Mouse (Mus musculus) limb, embryonic 13.5 days (tissue): ENCODE measurements around the gene Prkab1. TPM values are rescaled to one million over a fixed set of nuclear protein-coding genes. Genes with fewer than 3 reads are reported as not detected.

Experiments used
- ATAC-seq: fragments of 200-750 bp; cut with Nextera tagmentation; 2 replicates; pipeline ENCODE4 v1.8.0; 2017; ENCODE audit warnings: low read depth, moderate number of reproducible peaks, moderate TSS enrichment; ENCODE audit not compliant: low FRiP score
- H3K27ac ChIP-seq: fragments of 300-500 bp; sonication (generic); 2 replicates; pipeline ENCODE4 v1.5.1; 2015; ENCODE audit warnings: inconsistent platforms, mild to moderate bottlenecking, moderate library complexity
- H3K27me3 ChIP-seq: fragments of 300-500 bp; sonication (generic); 2 replicates; pipeline ENCODE4 v1.6.1; 2015; ENCODE audit warnings: mild to moderate bottlenecking, inconsistent platforms
- H3K36me3 ChIP-seq: fragments of 300-500 bp; sonication (generic); 2 replicates; pipeline ENCODE4 v1.6.1; 2015; ENCODE audit warnings: inconsistent platforms, mild to moderate bottlenecking, moderate library complexity
- H3K4me1 ChIP-seq: fragments of 300-500 bp; sonication (generic); 2 replicates; pipeline ENCODE4 v1.6.1; 2015; ENCODE audit warnings: inconsistent platforms
- H3K4me2 ChIP-seq: fragments of 300-500 bp; sonication (generic); replicated peaks from 2 replicates; pipeline ENCODE4 v1.6.1; 2015; ENCODE audit warnings: inconsistent platforms, mild to moderate bottlenecking, moderate library complexity
- H3K4me3 ChIP-seq: fragments of 300-500 bp; sonication (generic); 2 replicates; pipeline ENCODE4 v1.5.1; 2015; ENCODE audit warnings: moderate library complexity, mild to moderate bottlenecking, inconsistent platforms
- H3K9ac ChIP-seq: fragments of 300-500 bp; sonication (generic); 2 replicates; pipeline ENCODE4 v1.6.1; 2015; ENCODE audit warnings: mild to moderate bottlenecking, inconsistent platforms
- H3K9me3 ChIP-seq: fragments of 300-500 bp; sonication (generic); 2 replicates; pipeline ENCODE4 v1.6.1; 2016; ENCODE audit warnings: inconsistent platforms
- WGBS: fragments of 180-500 bp; shearing (Covaris S2); methylation state at CpG from one replicate; pipeline ENCODE4 v1.1.7; 2015; 5-methylcytosine and 5-hydroxymethylcytosine counted together
- polyA plus RNA-seq: library from polyadenylated mRNA; unstranded; fragments of >200 nt; fragmentation: Nextera tagmentation; extraction: Ambion mirVana; gene quantifications from 2 replicates; pipeline ENCODE4 v1.2.1, GENCODE M21; 2015

The Prkab1 gene
- polyA plus RNA-seq, 1 experiment from 2014 or later = 69.9 TPM

- ATAC-seq = no peak
- H3K4me3 ChIP-seq = 0 out of 2 replicates have a peak overlapping the region, but pooled peaks have one; percentile 3
- H3K27me3 ChIP-seq = peaks cover 11% of the 10 kb centered on the region
- H3K4me1 ChIP-seq = no peaks in the 10 kb centered on the region
- 0 out of 2 replicates have a peak overlapping the region, but pooled peaks have one; percentile 25 for H3K9ac ChIP-seq
- no peaks in the 10 kb centered on the region for H3K9me3 ChIP-seq
- peak overlapping the region; percentile 48 for H3K4me2 ChIP-seq
- no peaks in the 10 kb centered on the region for H3K36me3 ChIP-seq
- H3K27ac ChIP-seq = no peak overlapping the region
- 7% methylated on average over 19 of the region's 19 CpGs for WGBS
Observed at GRCm38 (mm10) chr5:116030566-116031189, 6.4 kb upstream of the Prkab1 start.

GRCm38 (mm10) chr5:116029071-116029470, 4.8 kb upstream of the Prkab1 start:
- H3K36me3 ChIP-seq = no peaks in the 10 kb centered on the region
- H3K9me3 ChIP-seq = no peaks in the 10 kb centered on the region
- H3K4me2 ChIP-seq = no peak overlapping the region
- H3K27me3 ChIP-seq = peaks cover 11% of the 10 kb centered on the region
- 0 out of 2 replicates have a peak overlapping the region, but pooled peaks have one; percentile 14 for H3K9ac ChIP-seq
- H3K27ac ChIP-seq = no peak overlapping the region
- WGBS = 66% methylated on average over 7 of the region's 7 CpGs
- H3K4me3 ChIP-seq = no peak overlapping the region
- no peak for ATAC-seq
- H3K4me1 ChIP-seq = no peaks in the 10 kb centered on the region

- Histone ChIP-seq H3K4me3 (no peak overlapping the region), H3K27ac (no peak overlapping the region), H3K9me3 (no peaks in the 10 kb centered on the region), H3K36me3 (peaks cover 9% of the 10 kb centered on the region), H3K4me2 (no peak overlapping the region), H3K4me1 (peaks cover 19% of the 10 kb centered on the region), H3K9ac (no peak overlapping the region), H3K27me3 (peaks cover 11% of the 10 kb centered on the region)
- 92% methylated on average over 14 of the region's 14 CpGs for WGBS
- ATAC-seq = no peak
Observed at GRCm38 (mm10) chr5:116026561-116026960, 2.3 kb upstream of the Prkab1 start.

DNA sequence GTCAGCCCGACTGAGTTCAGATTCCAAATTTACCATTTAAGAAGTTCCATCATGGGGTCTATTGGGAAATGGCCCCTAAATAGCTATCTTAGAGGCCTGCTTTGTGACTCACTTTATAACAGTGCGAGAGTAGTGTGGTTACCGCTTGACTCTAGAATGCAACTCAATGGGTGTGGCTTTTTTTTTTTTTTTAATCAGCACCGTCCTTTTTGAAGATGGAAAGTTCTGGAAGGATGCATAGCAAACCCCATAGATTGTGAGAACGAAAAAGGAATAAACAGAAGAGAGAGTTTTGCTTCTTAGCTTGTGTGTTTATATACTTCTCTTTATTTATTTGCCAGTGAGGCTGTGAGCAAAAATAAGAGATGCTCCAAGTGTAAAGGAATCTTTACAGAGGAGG, 1.8 kb upstream of the Prkab1 start:
- H3K4me1 ChIP-seq = peaks cover 19% of the 10 kb centered on the region
- no peak overlapping the region for H3K9ac ChIP-seq
- ATAC-seq = no peak
- H3K9me3 ChIP-seq = no peaks in the 10 kb centered on the region
- peaks cover 11% of the 10 kb centered on the region for H3K27me3 ChIP-seq
- 91% methylated on average over 5 of the region's 5 CpGs for WGBS
- no peak overlapping the region for H3K4me3 ChIP-seq
- H3K27ac ChIP-seq = no peak overlapping the region
- peaks cover 14% of the 10 kb centered on the region for H3K36me3 ChIP-seq
- no peak overlapping the region for H3K4me2 ChIP-seq

GRCm38 (mm10) chr5:116023821-116024284, 455 bp downstream of the Prkab1 start:
- H3K27ac ChIP-seq = peak overlapping the region; percentile 87
- H3K9ac ChIP-seq = peak overlapping the region; percentile 89
- H3K27me3 ChIP-seq = no peaks in the 10 kb centered on the region
- H3K4me1 ChIP-seq = peaks cover 19% of the 10 kb centered on the region
- peak; percentile 64 for ATAC-seq
- H3K4me3 ChIP-seq = peak overlapping the region; percentile 84
- peaks cover 37% of the 10 kb centered on the region for H3K36me3 ChIP-seq
- WGBS = under 1% methylated on average over 28 of the region's 28 CpGs
- H3K9me3 ChIP-seq = no peaks in the 10 kb centered on the region
- peak overlapping the region; percentile 84 for H3K4me2 ChIP-seq

DNA sequence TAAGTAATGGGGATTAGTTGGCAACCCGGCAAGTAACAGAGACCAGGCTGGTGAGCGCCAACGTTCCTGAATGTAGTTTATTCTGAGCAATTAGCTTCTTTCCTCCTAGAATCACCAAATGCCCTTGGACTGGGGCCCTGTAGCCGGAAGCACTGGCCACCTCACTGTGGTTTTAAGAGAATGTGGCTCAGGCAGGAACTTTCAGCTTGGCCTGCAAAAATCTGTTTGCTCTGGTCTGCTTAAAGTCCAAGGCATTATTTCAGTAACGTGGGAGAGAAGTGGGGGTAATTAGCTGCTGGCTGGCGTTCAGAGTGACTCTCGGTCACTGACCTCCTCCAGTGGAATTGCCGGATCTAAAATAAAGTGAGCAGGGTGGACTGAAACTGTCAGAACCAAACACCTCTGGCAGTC, 1.1 kb downstream of the Prkab1 start:
- peak overlapping the region; percentile 84 for H3K4me3 ChIP-seq
- H3K27ac ChIP-seq = peak overlapping the region; percentile 87; the same call in 1 of the 2 replicates
- H3K27me3 ChIP-seq = no peaks in the 10 kb centered on the region
- no peaks in the 10 kb centered on the region for H3K9me3 ChIP-seq
- peak overlapping the region; percentile 89 for H3K9ac ChIP-seq
- H3K4me2 ChIP-seq = peak overlapping the region; percentile 84
- WGBS = 11% methylated on average over 8 of the region's 8 CpGs
- H3K36me3 ChIP-seq = peaks cover 43% of the 10 kb centered on the region
- ATAC-seq = no peak
- peaks cover 19% of the 10 kb centered on the region for H3K4me1 ChIP-seq

- no peak overlapping the region for H3K27ac ChIP-seq
Observed at GRCm38 (mm10) chr5:116022658-116023200, 1.6 kb downstream of the Prkab1 start.

GRCm38 (mm10) chr5:116022131-116022530, 2.2 kb downstream of the Prkab1 start:
- Histone ChIP-seq H3K9ac (peak overlapping the region; percentile 13; the same call in 1 of the 2 replicates), H3K27ac (no peak overlapping the region), H3K9me3 (no peaks in the 10 kb centered on the region), H3K4me3 (peak overlapping the region; percentile 84), H3K4me2 (peak overlapping the region; percentile 84), H3K4me1 (peaks cover 19% of the 10 kb centered on the region), H3K36me3 (peaks cover 54% of the 10 kb centered on the region), H3K27me3 (no peaks in the 10 kb centered on the region)
- 92% methylated on average over 12 of the region's 12 CpGs for WGBS
- ATAC-seq = no peak

More at GRCm38 (mm10) chr5:116022658-116023200, 1.6 kb downstream of the Prkab1 start:
- H3K36me3 ChIP-seq = peaks cover 48% of the 10 kb centered on the region
- ATAC-seq = no peak
- peaks cover 19% of the 10 kb centered on the region for H3K4me1 ChIP-seq
- no peaks in the 10 kb centered on the region for H3K27me3 ChIP-seq
- peak overlapping the region; percentile 84 for H3K4me3 ChIP-seq
- 84% methylated on average over 7 of the region's 7 CpGs for WGBS
- no peaks in the 10 kb centered on the region for H3K9me3 ChIP-seq
- H3K9ac ChIP-seq = peak overlapping the region; percentile 89
- peak overlapping the region; percentile 84 for H3K4me2 ChIP-seq

DNA sequence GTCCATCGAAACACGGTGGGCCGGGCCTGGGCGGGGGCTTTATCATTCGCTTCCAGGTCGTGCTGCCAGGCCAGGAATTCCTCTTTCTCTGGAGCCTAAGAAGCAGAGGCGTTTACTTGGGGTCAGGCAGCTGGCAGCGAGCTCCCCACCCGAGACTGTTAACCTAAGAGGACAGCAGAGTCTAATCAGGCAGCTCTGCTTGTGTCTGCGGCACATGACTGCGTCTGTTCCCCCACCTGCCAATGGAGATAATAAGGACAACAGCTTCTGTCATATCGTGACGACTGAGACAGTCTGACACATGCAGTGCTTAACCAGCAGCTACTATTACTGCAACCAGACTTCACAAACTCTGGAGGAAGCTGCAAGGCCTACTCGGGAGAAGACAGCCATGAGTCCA, 2.8 kb downstream of the Prkab1 start:
- Histone ChIP-seq H3K27me3 (no peaks in the 10 kb centered on the region), H3K4me2 (no peak overlapping the region), H3K27ac (no peak overlapping the region), H3K4me1 (peaks cover 19% of the 10 kb centered on the region), H3K36me3 (peaks cover 60% of the 10 kb centered on the region), H3K9me3 (no peaks in the 10 kb centered on the region), H3K9ac (no peak overlapping the region), H3K4me3 (no peak overlapping the region)
- ATAC-seq = no peak
- 84% methylated on average over 14 of the region's 14 CpGs for WGBS

DNA sequence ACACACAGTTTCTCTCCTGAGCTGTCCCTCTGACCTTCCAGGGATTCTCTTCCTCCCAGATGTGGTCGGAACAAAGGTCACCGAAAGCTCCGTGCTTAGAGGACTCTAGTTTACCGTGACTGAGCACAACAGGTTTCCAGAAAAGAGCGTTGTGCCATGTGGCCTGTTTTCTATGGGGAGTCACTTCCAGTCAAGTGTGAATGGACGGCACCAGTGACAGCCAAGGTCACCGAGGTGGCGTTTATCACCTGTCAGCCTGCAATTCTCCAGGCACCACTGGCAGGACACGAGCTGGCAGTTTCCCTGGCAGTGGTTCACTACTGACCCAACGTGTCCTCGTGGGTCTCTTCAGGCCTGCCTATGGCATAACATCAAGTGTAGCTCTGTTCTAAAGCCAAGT, 4.9 kb downstream of the Prkab1 start:
- peaks cover 81% of the 10 kb centered on the region for H3K36me3 ChIP-seq
- 68% methylated on average over 11 of the region's 11 CpGs for WGBS

GRCm38 (mm10) chr5:116018784-116019183, 5.5 kb downstream of the Prkab1 start:
- Histone ChIP-seq H3K27ac (no peak overlapping the region), H3K9ac (no peak overlapping the region), H3K36me3 (peaks cover 87% of the 10 kb centered on the region), H3K27me3 (no peaks in the 10 kb centered on the region), H3K9me3 (no peaks in the 10 kb centered on the region), H3K4me2 (no peak overlapping the region), H3K4me3 (no peak overlapping the region), H3K4me1 (peaks cover 19% of the 10 kb centered on the region)
- WGBS = 80% methylated on average over 6 of the region's 6 CpGs
- no peak for ATAC-seq

More for the DNA sequence above, 4.9 kb downstream of the Prkab1 start:
- Histone ChIP-seq H3K27me3 (no peaks in the 10 kb centered on the region), H3K4me2 (no peak overlapping the region), H3K27ac (no peak overlapping the region), H3K4me1 (peaks cover 19% of the 10 kb centered on the region), H3K4me3 (no peak overlapping the region), H3K9ac (no peak overlapping the region), H3K9me3 (no peaks in the 10 kb centered on the region)
- ATAC-seq = no peak

- WGBS = 87% methylated on average over 9 of the region's 9 CpGs
- Histone ChIP-seq H3K4me2 (no peak overlapping the region), H3K4me1 (peaks cover 16% of the 10 kb centered on the region), H3K9ac (0 out of 2 replicates have a peak overlapping the region, but pooled peaks have one; percentile 9), H3K27me3 (no peaks in the 10 kb centered on the region), H3K4me3 (no peak overlapping the region), H3K9me3 (no peaks in the 10 kb centered on the region), H3K36me3 (peaks cover 93% of the 10 kb centered on the region), H3K27ac (no peak overlapping the region)
- ATAC-seq = no peak
Observed at GRCm38 (mm10) chr5:116018196-116018595, 6.1 kb downstream of the Prkab1 start.
